Mouse (Mus musculus) CH12F3 (cell line): ENCODE results near the gene Olfr175-ps1.

Source experiments
- in situ Hi-C: fragments of 300-500 bp; cut with MboI; formaldehyde crosslinking; loops from 2 replicates; pipeline ENCODE4 v1.14.3; 2020; ENCODE audit warnings: low sequenced_read_pairs

Olfr175-ps1 gene

GRCm38 (mm10) chr16:58826732-58827319 lies at the start of gene Olfr175-ps1:
Olfr175-ps1 (minus strand) TSS chr16:58826782.
- in situ Hi-C loops = no loop called here

GRCm38 (mm10) chr16:58874668-58875067 lies 48.1 kb upstream of the Olfr175-ps1 start, which contains the start of gene Olfr177:
Olfr177 (minus strand) TSS chr16:58874768.
- in situ Hi-C loops = no loop called here

GRCm38 (mm10) chr16:58861479-58861878 lies 34.9 kb upstream of the Olfr175-ps1 start:
- in situ Hi-C loops = no loop called here

GRCm38 (mm10) chr16:58860032-58860737 lies 33.6 kb upstream of the Olfr175-ps1 start:
- in situ Hi-C loops = no loop called here

- in situ Hi-C loops = no loop called here
Observed at GRCm38 (mm10) chr16:58800168-58800567, 26.4 kb downstream of the Olfr175-ps1 start, which contains the start of gene Olfr173. Olfr173 (minus strand) TSS chr16:58800268.
